Mouse (Mus musculus) right cerebral cortex, postnatal 25 days (tissue): Measurements from ENCODE around the gene Suclg2.
A peak's percentile ranks its signal among the peaks of the same experiment; 100 is the strongest.

Experiments used
- DNase-seq: peaks from one replicate; pipeline ENCODE4 v3.0.0; 2022

Suclg2 gene

DNA sequence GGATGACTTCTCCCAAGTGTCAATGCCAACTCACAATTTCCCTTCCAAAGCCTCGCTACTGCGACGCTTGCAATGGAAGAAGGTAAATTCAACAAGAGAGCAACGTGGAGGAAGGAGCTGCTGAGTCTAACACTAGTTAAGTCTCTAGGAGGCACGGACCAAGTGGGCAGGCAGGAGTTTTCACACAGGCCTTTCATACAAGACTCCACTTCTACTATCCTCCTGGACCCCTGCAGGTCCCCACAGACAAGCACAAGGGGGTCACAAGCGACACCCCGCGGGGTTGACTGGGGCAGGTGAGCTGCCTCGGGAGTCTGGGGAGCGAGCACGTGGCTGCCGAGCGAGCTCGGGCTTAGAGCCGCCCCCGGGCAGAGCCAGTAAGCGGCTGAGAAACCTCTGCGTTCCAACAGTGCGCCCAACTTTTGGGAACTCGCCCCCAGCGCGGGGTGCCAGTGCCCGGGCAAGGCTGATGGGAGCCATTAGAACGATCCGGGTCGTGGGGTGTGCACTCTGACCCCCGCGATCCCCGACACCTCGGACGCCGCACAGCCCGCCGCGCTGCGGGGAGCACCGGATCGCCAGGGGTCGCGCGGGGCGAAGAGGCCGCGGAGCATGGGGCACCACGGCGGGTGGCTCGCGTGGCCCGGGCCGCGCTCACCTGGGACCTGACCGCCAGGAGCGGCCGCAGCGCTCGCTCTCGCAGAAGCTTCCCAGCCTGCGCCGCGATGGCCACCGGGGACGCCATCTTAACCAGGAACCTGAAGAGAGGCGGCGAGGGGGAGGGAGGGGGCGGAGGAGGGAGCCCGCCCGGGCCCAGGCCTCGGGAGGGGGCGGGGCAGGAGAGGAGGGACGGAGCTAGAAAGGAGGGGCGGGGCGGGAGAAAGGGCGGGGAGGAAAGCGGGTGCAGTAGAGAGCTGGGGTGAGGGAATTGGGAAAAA lies at the start of gene Suclg2:
Gene Suclg2, minus strand, starts transcription at position 770 of the 938 bp plus-strand sequence.
- DNase-seq: peak; percentile 76

DNA sequence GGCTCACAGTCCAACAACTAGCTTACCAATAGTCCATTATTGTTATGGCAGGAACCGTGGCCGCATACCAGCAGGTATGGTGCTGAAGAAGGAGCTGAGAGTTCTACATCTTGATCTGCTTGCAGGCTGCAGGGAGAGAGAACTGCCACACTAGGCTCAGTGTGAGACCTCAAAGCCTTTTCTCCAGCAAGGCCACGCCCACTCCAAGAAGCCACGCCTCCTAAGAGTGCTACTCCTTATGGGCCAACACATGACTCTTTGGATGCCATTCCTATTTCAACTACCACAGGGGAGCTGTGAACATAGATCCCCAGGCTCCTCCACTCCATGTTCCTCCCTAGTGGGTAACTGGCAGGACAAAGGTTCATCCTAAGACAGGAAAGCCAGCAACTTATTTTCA lies 48.0 kb upstream of the Suclg2 start:
- DNase-seq: no peak

DNA sequence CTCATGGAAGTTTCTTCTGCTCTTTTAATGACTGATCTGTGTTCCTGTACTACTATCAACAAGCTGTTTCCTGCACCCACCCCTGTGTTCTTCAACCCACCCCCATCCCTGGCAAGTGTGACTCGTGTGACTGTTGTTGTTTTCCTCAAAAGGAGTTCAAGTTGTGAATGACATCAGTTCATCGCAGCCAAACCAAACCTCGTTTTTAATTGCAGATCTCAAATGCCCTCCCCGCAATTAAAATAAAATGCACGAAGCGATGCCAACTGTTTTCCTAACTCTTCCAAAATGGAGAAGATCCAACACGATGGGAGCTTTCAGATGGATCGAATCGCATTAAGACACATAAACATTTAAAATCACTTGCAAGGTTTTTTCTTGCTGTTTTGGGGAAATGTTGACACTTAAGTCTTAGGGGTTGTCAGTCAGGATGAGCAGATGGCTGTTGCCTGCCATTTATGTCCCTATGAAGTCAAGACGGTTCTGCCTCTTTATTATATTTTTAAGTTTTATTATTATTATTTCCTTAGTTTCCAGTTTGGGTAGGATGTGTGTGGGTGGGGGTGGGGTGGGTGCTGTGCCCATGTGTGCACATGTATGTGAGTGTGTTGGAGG lies 41.1 kb upstream of the Suclg2 start:
- no peak for DNase-seq

DNA sequence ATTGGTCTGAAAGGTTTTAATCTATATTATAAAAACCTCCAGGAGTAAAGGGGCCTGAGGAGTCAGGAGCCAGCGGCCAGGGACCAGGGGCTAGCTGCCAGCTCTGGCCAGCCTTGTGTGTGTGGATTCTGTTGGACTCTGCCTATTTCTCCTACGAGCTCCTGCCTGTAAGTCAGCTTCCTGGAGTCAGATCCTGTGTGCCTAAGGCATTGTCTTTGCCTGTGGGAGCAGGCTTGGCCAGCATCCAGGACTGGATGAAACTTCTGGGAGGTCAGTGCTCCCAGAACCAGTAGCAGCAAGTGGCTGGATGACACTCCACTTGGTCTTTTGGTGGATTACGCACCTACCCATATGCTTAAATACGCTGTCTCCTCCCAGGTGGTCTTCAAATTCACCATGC lies 23.8 kb upstream of the Suclg2 start:
- DNase-seq: no peak

DNA sequence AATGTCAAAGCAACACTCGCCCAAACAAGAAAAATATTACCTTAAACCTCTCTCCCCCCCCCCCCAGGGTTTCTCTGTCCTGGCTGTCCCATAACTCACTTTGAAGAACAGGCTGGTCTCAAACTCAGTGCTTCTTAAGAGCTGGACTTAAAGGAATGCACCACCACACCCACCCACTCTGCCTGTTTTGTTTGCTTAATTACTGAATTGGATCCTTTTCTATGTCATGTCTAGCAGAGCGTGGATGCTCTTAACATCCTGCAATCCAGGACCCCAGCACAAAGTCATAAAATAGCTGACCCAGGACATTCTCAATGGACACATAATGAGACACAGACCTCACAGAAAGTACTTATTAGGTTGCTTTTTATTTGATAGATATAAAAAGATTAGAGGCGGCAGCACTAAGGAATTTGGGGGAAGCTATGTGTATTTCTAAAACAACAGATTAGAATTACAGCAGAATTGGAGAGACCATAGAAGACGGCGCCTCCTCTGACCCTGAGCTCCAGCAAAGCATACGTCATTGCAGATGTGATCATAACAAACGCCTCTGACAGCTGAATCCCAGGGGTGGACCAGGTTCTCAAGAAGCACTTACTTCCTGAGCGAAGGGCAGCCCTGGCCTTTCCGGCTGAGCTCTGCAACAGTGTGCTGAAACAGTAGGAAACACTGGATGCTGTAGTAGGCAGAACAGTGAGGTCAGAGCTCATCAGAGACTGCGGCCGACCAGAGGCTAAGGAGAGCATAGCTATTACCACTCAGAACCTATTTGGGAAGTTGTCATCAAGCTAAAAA lies 13.2 kb upstream of the Suclg2 start:
- no peak for DNase-seq

DNA sequence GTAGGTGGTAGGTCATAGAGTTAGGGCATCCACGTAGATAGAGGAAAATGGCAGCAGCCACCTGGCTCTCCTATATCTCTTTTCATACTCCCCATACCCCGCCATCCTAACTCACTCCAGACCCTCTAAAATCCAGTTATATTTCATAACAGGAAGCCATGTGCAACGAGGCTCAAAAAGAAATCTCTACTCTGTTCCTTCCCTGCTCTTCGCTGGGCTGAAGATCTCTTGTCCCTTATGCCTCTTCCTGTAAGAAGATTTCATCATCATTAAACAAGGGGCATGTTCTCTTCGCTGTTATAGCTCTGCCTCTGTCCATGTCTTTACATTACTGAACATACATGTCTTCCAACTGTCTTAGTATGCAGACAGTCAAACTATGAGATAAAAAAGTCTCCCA lies 10.8 kb upstream of the Suclg2 start:
- DNase-seq: no peak

DNA sequence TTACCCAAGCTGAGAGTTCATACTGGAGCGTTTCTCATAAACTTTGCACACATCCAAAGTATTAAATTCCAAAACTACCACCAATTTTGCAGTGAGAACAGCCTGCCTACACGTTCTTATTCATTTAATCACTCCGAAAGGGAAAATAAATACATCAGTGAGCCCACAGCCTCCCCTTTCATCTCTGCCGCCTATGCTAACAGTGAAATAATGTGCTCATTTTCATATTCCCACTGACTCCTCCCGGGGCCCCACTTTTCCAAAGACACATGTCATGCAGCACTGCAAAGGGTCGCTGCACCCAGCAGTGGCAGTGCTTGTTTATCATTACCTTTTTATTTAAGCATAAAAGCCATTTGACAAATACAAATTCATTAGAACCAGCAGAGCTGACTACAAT lies 6.7 kb upstream of the Suclg2 start:
- DNase-seq: no peak

DNA sequence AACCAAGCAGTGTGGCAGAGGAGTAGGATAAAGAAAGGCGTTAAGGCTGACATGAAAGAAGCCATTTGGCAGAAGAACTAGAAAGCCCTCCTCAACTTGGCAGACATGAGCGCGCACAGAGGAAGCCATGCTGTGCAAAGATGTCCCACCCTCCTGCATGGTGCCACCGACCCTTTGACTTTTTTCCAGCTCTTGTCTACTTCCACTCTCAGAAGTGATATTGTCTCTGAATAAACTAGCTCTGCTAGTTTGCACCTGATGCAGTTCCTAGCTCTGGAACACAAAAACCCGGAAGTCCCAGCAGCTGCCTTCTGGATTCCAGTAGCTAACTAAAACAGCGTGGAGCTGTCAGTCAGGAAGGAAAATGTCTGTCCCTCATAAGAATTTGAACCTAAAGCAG lies 4.8 kb upstream of the Suclg2 start:
- DNase-seq: no peak

DNA sequence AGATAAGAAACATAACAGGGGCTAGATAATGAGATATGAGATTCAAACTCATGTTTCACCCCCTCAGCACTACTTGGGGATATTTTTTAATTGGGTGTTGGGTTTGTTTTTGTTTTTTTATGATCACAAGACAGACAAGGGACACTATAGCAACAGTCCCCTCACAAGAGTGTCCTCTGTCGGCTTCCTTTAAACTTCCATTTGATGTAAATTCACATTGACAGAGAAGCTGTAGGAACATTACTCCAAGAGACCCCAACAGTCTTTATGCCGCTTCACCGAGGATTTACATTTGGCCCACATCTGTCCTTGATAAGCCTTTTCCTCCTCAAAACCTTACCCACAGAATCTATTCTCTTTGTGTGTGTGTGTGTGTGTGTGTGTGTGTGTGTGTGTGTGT lies 1.2 kb upstream of the Suclg2 start:
- no peak for DNase-seq

DNA sequence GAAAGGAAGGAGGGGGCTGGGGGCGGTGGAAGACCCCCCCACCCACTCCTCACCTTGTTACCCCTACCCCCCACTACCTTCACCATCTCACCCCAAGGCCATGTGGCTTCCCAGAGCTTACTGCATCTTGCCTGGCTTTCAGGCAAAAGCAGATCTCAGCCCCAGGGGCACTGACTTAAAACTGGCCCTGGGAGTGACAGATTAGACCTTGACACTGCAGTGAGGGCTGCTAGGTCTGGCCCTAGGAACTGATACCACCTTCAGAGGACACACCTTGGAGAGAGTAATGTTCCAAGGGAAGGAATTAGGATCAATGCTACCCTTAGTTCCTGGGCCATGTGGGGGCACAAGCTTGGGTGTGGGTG lies 351 bp upstream of the Suclg2 start:
- no peak for DNase-seq

DNA sequence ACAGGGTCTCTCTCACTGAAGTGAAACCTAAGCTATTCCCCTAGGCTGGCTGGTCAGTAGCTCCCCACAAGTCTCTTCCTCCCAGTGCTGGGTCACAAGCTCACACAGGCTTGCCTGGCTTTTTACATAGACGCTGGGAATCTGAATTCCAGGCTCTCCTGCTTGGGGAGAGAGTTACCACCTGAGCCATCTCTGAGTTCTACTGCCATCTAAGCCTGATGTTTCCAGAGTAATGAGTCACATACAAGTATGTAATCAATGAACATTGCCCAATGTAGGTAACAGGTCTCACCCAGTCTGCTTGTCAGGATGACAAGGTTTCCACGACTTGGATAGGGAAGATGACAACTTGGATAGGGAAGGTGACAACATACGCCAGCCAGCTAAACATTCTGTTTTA lies 1.5 kb downstream of the Suclg2 start:
- DNase-seq: no peak

DNA sequence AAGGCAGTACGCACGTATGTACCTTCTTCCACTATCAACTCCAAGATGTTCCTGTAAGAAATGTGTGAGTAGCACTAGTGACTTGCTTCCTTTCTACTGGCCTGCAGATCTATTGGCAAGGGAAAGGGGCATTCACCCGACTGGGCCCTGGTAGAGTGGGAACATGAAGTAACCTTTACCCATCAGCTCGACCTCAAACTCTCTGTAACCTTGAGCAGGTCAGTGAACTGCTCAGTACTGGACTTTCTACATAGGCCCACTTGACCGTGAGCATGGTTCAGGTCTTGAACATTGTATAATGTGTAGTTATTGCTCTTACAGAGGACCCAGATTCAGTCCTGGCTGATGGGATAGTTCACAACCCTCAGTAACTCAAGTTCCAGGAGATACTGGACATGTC lies 2.1 kb downstream of the Suclg2 start:
- DNase-seq: no peak

DNA sequence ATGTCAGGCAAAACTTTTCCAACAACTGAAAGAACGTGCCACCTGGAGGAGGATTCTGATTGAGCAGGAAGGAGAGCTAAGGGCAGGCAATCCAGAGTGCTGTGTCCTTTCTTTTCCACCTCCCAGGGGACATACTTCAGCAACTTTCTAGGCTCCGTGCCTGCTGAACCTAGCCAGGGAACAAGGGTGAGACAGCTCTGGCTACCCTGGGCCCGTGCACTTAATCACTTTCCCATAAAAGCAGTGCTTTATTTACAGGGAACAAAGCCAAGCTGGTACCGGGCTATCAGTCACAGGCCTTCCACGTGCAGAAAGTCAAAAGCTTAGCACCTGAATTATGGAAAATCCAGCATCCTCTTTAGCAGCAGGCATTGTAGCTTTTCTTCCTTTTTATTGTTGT lies 5.4 kb downstream of the Suclg2 start:
- DNase-seq: no peak

DNA sequence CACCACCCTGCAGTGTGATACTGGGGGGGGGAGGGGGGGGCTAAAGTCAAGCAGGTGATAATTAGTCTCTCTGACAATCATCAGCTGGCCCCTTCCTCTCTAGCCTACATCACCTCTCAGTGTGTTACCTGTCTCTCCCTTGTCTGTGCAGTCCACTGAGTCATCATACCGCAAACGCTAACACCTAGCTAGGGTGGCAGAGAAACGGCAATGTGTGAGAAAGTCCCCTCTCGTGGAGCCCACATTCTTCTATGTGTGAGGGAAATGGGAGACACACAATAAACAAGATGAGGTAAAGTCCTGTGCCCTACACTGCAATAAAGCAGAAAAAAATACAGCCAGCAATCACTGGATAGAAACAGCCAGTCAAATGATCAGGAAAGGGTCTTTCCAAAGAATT lies 6.5 kb downstream of the Suclg2 start:
- DNase-seq: no peak

DNA sequence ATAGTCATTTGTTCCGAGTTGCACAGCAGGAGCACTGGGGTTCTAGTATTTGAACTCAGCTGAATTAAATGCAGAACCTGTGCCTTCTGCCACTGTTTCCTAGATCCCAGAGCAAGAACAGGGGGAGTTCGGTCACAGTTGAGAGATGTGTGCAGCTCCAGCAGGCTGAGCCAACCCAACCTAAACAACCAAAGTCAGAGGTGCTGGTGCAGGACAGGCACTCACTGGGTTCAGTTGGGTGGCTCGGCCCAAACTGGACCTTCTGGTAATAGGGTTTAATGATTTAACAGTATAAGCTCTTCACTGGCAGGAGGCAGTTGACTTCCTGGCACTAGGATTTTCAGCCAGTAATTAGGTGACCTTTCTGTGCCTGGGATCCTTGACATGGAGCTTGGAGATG lies 6.9 kb downstream of the Suclg2 start:
- DNase-seq: no peak

DNA sequence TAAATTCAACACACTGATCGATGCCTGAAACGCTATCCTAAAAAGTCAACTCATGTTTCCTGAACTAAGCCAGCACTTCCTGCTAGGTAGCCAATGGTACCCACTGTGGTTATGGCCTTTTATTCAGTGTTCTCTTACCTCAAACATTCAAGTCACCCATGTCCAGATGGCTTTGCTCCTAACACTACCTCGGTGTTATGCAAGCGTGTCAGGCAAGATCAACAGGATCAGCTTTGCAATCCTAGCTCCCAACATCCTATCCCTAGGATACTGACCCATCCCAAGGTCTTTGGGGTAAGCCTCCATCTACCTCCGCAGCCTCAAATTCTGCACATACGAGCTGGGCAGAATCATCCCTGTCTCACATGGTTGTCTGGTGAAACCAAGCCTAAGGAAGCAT lies 7.7 kb downstream of the Suclg2 start:
- DNase-seq: no peak

DNA sequence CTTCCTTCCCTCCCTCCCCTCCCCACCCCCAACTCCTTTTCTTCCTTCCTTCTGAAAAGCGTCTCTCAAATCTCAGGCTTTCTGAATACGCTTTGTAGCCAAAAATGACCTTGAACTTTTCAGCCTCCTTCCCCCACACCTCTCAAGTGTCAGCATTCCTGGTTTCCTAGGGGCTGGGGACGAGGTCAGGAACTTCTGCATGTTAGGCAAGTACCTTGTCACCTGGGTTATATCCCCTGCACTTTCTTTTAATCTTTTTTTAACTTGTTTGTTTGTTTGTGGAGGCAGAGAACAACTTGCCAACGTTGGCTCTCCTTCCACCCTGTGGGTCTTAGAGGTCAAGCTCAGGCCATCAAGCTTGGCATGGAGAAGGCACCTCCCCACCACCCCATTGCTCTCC lies 9.1 kb downstream of the Suclg2 start:
- DNase-seq: no peak

DNA sequence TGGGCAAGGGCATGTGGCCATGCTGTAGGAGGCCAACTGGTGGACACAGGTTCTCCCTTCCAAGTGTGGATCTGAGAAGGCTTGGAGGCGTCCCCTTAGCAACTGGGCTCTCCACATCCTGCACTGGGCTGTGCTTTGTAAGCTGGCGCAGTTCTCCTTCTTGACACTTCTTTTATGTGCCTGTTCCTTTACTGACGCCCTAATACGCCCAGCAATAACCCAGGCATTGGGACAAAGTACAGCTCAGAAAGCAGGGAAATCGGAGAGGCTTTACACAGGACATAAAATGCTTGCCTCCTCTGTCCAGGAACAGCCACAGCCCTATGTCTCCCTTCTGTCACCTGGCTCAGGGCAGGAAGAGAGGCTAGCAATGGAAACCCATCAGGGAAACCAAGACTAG lies 9.5 kb downstream of the Suclg2 start:
- DNase-seq: no peak

DNA sequence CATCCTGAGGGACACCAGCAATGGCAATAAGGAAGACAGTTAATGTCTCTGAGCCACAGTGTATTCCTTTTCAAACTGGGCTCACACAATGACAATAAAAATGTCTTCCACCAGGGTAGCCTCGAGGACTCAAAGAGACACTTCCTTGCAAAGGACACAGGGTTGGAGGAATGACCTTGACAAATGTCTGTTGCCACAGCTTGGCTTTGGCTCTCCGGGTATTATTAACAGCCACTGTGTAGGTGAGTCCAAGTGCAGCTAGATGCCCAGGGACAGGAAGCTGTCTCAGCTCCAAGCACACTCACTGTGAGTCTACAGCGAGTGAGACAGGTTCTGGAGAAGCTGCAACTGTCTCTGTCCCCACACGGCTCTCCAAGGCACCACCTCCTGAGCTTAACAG lies 14.0 kb downstream of the Suclg2 start:
- DNase-seq: no peak

DNA sequence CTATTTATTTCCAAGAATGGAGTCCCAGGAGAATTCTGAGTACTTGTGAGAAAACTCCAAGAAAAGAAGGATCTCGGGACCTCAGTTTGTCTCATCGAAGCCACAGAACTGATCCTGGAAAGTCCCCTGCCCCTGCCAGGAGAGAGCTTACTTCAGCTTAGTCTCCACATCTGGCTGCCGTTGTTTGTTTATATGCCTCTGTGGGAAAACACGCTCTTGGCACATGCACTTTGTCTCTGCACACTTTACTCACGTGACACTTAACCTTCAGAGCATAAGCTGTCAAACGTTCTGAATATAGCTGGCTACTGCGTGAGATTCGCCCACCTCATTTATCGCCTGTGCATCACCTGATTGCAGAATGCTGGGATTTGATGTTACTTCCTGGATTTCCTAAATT lies 16.4 kb downstream of the Suclg2 start:
- no peak for DNase-seq

DNA sequence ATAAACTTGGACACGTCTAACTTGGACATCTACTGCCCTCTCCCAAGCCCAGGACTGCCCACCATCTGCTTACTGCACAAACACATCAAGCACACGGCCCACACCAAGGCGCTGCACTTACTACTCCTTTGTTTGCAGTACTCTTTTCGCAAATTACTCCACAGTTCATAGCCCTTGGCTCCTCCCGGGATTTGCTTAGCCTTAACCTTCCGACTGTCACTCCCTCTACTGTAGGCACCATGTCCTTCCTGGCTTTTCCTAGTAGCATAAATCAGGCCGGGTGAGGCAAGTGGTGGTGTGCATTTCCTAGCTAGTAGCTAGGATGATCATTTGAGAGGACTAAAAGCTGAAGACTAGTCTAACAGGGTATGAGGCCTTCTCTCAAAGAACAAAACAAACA lies 16.8 kb downstream of the Suclg2 start:
- no peak for DNase-seq

DNA sequence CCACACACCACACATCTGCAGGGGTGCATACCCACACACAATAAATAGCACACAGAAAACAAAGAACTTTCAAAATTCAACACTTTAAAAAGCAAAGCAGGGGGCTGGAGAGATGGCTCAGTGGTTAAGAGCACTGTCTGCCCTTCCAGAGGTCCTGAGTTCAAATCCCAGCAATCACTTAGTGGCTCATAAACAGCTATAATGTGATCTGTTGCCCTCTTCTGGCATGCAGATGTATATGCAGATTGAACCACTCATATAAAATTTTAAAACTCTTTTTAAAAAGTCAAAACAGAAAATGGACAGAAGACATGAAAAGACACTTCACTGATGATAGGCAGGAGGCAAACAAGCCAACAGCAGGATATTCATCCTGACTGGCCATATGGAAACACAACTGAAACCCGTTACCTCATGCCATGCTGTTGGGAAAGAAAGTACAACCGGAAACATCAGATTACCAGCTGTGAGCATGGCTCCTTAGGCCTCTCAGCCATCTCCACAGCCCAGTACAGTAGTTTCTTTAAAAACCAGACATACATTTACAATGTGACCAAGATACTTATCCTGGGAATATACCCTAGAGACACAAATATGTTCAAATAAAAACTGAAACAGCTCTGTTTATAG lies 17.5 kb downstream of the Suclg2 start:
- DNase-seq: no peak

DNA sequence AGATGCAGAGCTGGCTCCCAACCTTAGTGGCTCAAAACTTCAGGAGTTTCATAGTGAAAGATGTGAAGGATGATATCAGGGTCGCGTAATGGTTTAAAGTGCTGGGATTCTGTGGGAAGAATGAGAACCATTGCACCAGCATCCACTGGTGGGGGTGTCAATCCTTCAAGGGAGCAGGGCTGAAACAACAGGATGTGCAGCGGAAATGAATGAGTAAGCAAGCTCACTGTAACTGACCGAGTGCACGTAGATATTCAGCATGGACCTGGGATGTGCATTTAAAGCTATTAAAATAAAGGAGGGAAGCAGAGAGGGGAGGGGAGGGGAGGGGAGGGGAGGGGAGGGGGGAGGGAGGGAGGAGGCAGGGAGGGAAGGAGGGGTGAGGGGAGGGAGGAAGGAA lies 18.4 kb downstream of the Suclg2 start:
- no peak for DNase-seq
